Mouse (Mus musculus): ENCODE data around the gene Higd2a. TPM values are rescaled to one million over a fixed set of nuclear protein-coding genes. Genes with fewer than 3 reads are reported as not detected.

The Higd2a gene
- 168 and 183 TPM in 2 replicates for polyA plus RNA-seq (2015; fragmentation: Nextera tagmentation; extraction: Ambion mirVana)

GRCm38 (mm10) chr13:54589996-54590951 lies at the start of gene Higd2a, which contains the start of gene Nop16:
Higd2a (plus strand) TSS chr13:54590207.
Nop16 (minus strand) TSS chr13:54590090.
- peak within 1 kb of the TSS; percentile 88 for H3K27ac ChIP-seq
- H3K4me2 ChIP-seq, result peak within 1 kb of the TSS; percentile 76
- peak within 1 kb of the TSS; percentile 93 for H3K9ac ChIP-seq
- peaks cover 24% of the 10 kb centered on the region for H3K4me1 ChIP-seq
- WGBS, result under 1% methylated on average over 51 of the region's 51 CpGs
- ATAC-seq (ENCODE audit: insufficient number of reproducible peaks, insufficient read depth, low FRiP score, low TSS enrichment, low read depth), result peak; percentile 93
- H3K9me3 ChIP-seq, result no peaks in the 10 kb centered on the region
- peaks cover 44% of the 10 kb centered on the region for H3K36me3 ChIP-seq
- peak within 1 kb of the TSS; percentile 93 for H3K4me3 ChIP-seq
- H3K27me3 ChIP-seq, result no peaks in the 10 kb centered on the region

GRCm38 (mm10) chr13:54548036-54548435 lies 42.0 kb upstream of the Higd2a start:
- ATAC-seq (ENCODE audit: insufficient number of reproducible peaks, insufficient read depth, low FRiP score, low TSS enrichment, low read depth), result no peak
- Histone ChIP-seq H3K27me3 (no peaks in the 10 kb centered on the region), H3K4me3 (no peak overlapping the region), H3K27ac (no peak overlapping the region), H3K4me1 (no peaks in the 10 kb centered on the region), H3K9me3 (no peaks in the 10 kb centered on the region), H3K9ac (no peak overlapping the region), H3K36me3 (peaks cover 70% of the 10 kb centered on the region), H3K4me2 (no peak overlapping the region)
- WGBS, result 85% methylated on average over 7 of the region's 7 CpGs

- H3K9ac ChIP-seq, result no peak overlapping the region
Observed at GRCm38 (mm10) chr13:54556176-54556575, 33.8 kb upstream of the Higd2a start.

GRCm38 (mm10) chr13:54556796-54557195 lies 33.2 kb upstream of the Higd2a start:
- Histone ChIP-seq H3K4me2 (no peak overlapping the region), H3K4me1 (no peaks in the 10 kb centered on the region), H3K27ac (no peak overlapping the region), H3K36me3 (peaks cover 95% of the 10 kb centered on the region), H3K27me3 (no peaks in the 10 kb centered on the region), H3K9me3 (no peaks in the 10 kb centered on the region), H3K9ac (no peak overlapping the region), H3K4me3 (no peak overlapping the region)
- no peak for ATAC-seq (ENCODE audit: insufficient number of reproducible peaks, insufficient read depth, low FRiP score, low TSS enrichment, low read depth)
- 94% methylated on average over 3 of the region's 3 CpGs for WGBS

More at GRCm38 (mm10) chr13:54556176-54556575, 33.8 kb upstream of the Higd2a start:
- no peaks in the 10 kb centered on the region for H3K27me3 ChIP-seq
- no peak for ATAC-seq (ENCODE audit: insufficient number of reproducible peaks, insufficient read depth, low FRiP score, low TSS enrichment, low read depth)
- no peak overlapping the region for H3K4me2 ChIP-seq
- no peaks in the 10 kb centered on the region for H3K4me1 ChIP-seq
- H3K9me3 ChIP-seq, result no peaks in the 10 kb centered on the region
- no peak overlapping the region for H3K4me3 ChIP-seq
- WGBS, result 94% methylated on average over 9 of the region's 9 CpGs
- no peak overlapping the region for H3K27ac ChIP-seq
- H3K36me3 ChIP-seq, result peaks cover 95% of the 10 kb centered on the region

GRCm38 (mm10) chr13:54557652-54558051 lies 32.4 kb upstream of the Higd2a start:
- Histone ChIP-seq H3K36me3 (peaks cover 95% of the 10 kb centered on the region), H3K4me2 (no peak overlapping the region), H3K4me1 (no peaks in the 10 kb centered on the region), H3K9ac (no peak overlapping the region), H3K9me3 (no peaks in the 10 kb centered on the region), H3K4me3 (no peak overlapping the region), H3K27ac (no peak overlapping the region), H3K27me3 (no peaks in the 10 kb centered on the region)
- 93% methylated on average over 1 of the region's 1 CpGs for WGBS
- ATAC-seq (ENCODE audit: insufficient number of reproducible peaks, insufficient read depth, low FRiP score, low TSS enrichment, low read depth), result no peak

GRCm38 (mm10) chr13:54559656-54560055 lies 30.4 kb upstream of the Higd2a start:
- no peaks in the 10 kb centered on the region for H3K9me3 ChIP-seq
- no peaks in the 10 kb centered on the region for H3K27me3 ChIP-seq
- 97% methylated on average over 2 of the region's 2 CpGs for WGBS
- H3K4me3 ChIP-seq, result no peak overlapping the region
- no peak overlapping the region for H3K9ac ChIP-seq
- no peak overlapping the region for H3K4me2 ChIP-seq
- ATAC-seq (ENCODE audit: insufficient number of reproducible peaks, insufficient read depth, low FRiP score, low TSS enrichment, low read depth), result no peak
- H3K36me3 ChIP-seq, result peaks cover 89% of the 10 kb centered on the region
- H3K4me1 ChIP-seq, result peaks cover 8% of the 10 kb centered on the region
- H3K27ac ChIP-seq, result no peak overlapping the region

GRCm38 (mm10) chr13:54560608-54561007 lies 29.4 kb upstream of the Higd2a start:
- H3K9ac ChIP-seq, result no peak overlapping the region
- H3K9me3 ChIP-seq, result no peaks in the 10 kb centered on the region
- H3K36me3 ChIP-seq, result peaks cover 82% of the 10 kb centered on the region
- WGBS, result 91% methylated on average over 7 of the region's 7 CpGs
- H3K4me3 ChIP-seq, result no peak overlapping the region
- H3K27me3 ChIP-seq, result no peaks in the 10 kb centered on the region
- H3K4me1 ChIP-seq, result peaks cover 10% of the 10 kb centered on the region
- H3K4me2 ChIP-seq, result no peak overlapping the region
- no peak overlapping the region for H3K27ac ChIP-seq
- ATAC-seq (ENCODE audit: insufficient number of reproducible peaks, insufficient read depth, low FRiP score, low TSS enrichment, low read depth), result no peak

- H3K4me3 ChIP-seq, result no peak overlapping the region
- ATAC-seq (ENCODE audit: insufficient number of reproducible peaks, insufficient read depth, low FRiP score, low TSS enrichment, low read depth), result no peak
- no peaks in the 10 kb centered on the region for H3K27me3 ChIP-seq
- peaks cover 12% of the 10 kb centered on the region for H3K4me1 ChIP-seq
- 80% methylated on average over 7 of the region's 7 CpGs for whole genome bisulfite sequencing
- H3K27ac ChIP-seq, result no peak overlapping the region
- peaks cover 62% of the 10 kb centered on the region for H3K36me3 ChIP-seq
- H3K4me2 ChIP-seq, result no peak overlapping the region
- H3K9ac ChIP-seq, result no peak overlapping the region
- H3K9me3 ChIP-seq, result no peaks in the 10 kb centered on the region
Observed at GRCm38 (mm10) chr13:54562562-54562961, 27.4 kb upstream of the Higd2a start.

- 11% methylated on average over 45 of the region's 45 CpGs for WGBS
- H3K36me3 ChIP-seq, result peaks cover 43% of the 10 kb centered on the region
Observed at GRCm38 (mm10) chr13:54564232-54565200, 25.5 kb upstream of the Higd2a start.

GRCm38 (mm10) chr13:54565201-54565581 lies 24.8 kb upstream of the Higd2a start, which contains the start of gene 4833439L19Rik:
4833439L19Rik (minus strand) TSS chr13:54565435.
- Histone ChIP-seq H3K4me3 (peak within 1 kb of the TSS; percentile 98), H3K36me3 (peaks cover 36% of the 10 kb centered on the region), H3K4me1 (peaks cover 12% of the 10 kb centered on the region), H3K27me3 (no peaks in the 10 kb centered on the region), H3K9me3 (no peaks in the 10 kb centered on the region), H3K4me2 (peak within 1 kb of the TSS; percentile 90), H3K27ac (peak within 1 kb of the TSS; percentile 76), H3K9ac (peak within 1 kb of the TSS; percentile 98)
- WGBS, result under 1% methylated on average over 27 of the region's 27 CpGs
- ATAC-seq (ENCODE audit: insufficient number of reproducible peaks, insufficient read depth, low FRiP score, low TSS enrichment, low read depth), result peak; percentile 94

More at GRCm38 (mm10) chr13:54564232-54565200, 25.5 kb upstream of the Higd2a start:
- Histone ChIP-seq H3K27me3 (no peaks in the 10 kb centered on the region), H3K4me3 (peak overlapping the region; percentile 98), H3K9me3 (no peaks in the 10 kb centered on the region), H3K27ac (peak overlapping the region; percentile 76), H3K4me2 (peak overlapping the region; percentile 90), H3K9ac (peak overlapping the region; percentile 98), H3K4me1 (peaks cover 12% of the 10 kb centered on the region)
- peak; percentile 44 for ATAC-seq (ENCODE audit: insufficient number of reproducible peaks, insufficient read depth, low FRiP score, low TSS enrichment, low read depth)
